Mouse (Mus musculus): ENCODE measurements around the gene Mlc1. TPM values are rescaled to one million over a fixed set of nuclear protein-coding genes. Genes with fewer than 3 reads are reported as not detected.

The Mlc1 gene
- polyA plus RNA-seq, 1 experiment from 2014 or later: 20.9 TPM

GRCm38 (mm10) chr15:88934141-88934540, 44.7 kb downstream of the Mlc1 start:
- WGBS: 61% methylated on average over 7 of the region's 7 CpGs
- Histone ChIP-seq H3K27ac (no peak overlapping the region), H3K4me1 (no peaks in the 10 kb centered on the region), H3K36me3 (ENCODE audit: poor library complexity, severe bottlenecking) (no peaks in the 10 kb centered on the region), H3K4me3 (no peak overlapping the region), H3K4me2 (no peak overlapping the region), H3K9me3 (replicated peaks) (no peaks in the 10 kb centered on the region), H3K27me3 (no peaks in the 10 kb centered on the region), H3K9ac (no peak overlapping the region)
- no peak for ATAC-seq

- Histone ChIP-seq H3K27me3 (no peaks in the 10 kb centered on the region), H3K36me3 (ENCODE audit: poor library complexity, severe bottlenecking) (no peaks in the 10 kb centered on the region), H3K27ac (no peak overlapping the region), H3K4me2 (no peak overlapping the region), H3K9ac (no peak overlapping the region), H3K4me3 (no peak overlapping the region), H3K4me1 (no peaks in the 10 kb centered on the region), H3K9me3 (replicated peaks) (no peaks in the 10 kb centered on the region)
- ATAC-seq: no peak
- WGBS: 87% methylated on average over 10 of the region's 10 CpGs
Measured at GRCm38 (mm10) chr15:88932667-88933066, 46.1 kb downstream of the Mlc1 start.

GRCm38 (mm10) chr15:88921992-88922310, 56.9 kb downstream of the Mlc1 start:
- no peak overlapping the region for H3K27ac ChIP-seq
- H3K9ac ChIP-seq: no peak overlapping the region
- WGBS: 76% methylated on average over 6 of the region's 6 CpGs
- no peak overlapping the region for H3K4me3 ChIP-seq
- no peaks in the 10 kb centered on the region for H3K27me3 ChIP-seq
- ATAC-seq: no peak
- no peaks in the 10 kb centered on the region for H3K9me3 ChIP-seq (replicated peaks)
- no peaks in the 10 kb centered on the region for H3K36me3 ChIP-seq (ENCODE audit: poor library complexity, severe bottlenecking)
- H3K4me1 ChIP-seq: no peaks in the 10 kb centered on the region
- no peak overlapping the region for H3K4me2 ChIP-seq

- ATAC-seq: peak; percentile 83
- H3K4me2 ChIP-seq: no peak overlapping the region
- WGBS: 26% methylated on average over 12 of the region's 12 CpGs
Measured at GRCm38 (mm10) chr15:88921131-88921991, 57.4 kb downstream of the Mlc1 start.

GRCm38 (mm10) chr15:88920065-88920464, 58.7 kb downstream of the Mlc1 start:
- no peaks in the 10 kb centered on the region for H3K36me3 ChIP-seq (ENCODE audit: poor library complexity, severe bottlenecking)
- H3K4me3 ChIP-seq: no peak overlapping the region
- no peak overlapping the region for H3K9ac ChIP-seq
- no peaks in the 10 kb centered on the region for H3K27me3 ChIP-seq
- H3K27ac ChIP-seq: no peak overlapping the region
- H3K9me3 ChIP-seq (replicated peaks): no peaks in the 10 kb centered on the region
- H3K4me1 ChIP-seq: no peaks in the 10 kb centered on the region; the same call in 1 of the 2 replicates
- ATAC-seq: no peak
- 93% methylated on average over 1 of the region's 1 CpGs for WGBS
- H3K4me2 ChIP-seq: no peak overlapping the region

More at GRCm38 (mm10) chr15:88921131-88921991, 57.4 kb downstream of the Mlc1 start:
- Histone ChIP-seq H3K4me1 (no peaks in the 10 kb centered on the region), H3K27ac (no peak overlapping the region), H3K36me3 (ENCODE audit: poor library complexity, severe bottlenecking) (no peaks in the 10 kb centered on the region), H3K27me3 (no peaks in the 10 kb centered on the region), H3K9ac (0 out of 2 replicates have a peak overlapping the region, but pooled peaks have one; percentile 6), H3K4me3 (no peak overlapping the region), H3K9me3 (replicated peaks) (no peaks in the 10 kb centered on the region)

GRCm38 (mm10) chr15:88919328-88919727, 59.5 kb downstream of the Mlc1 start:
- Histone ChIP-seq H3K9me3 (replicated peaks) (no peaks in the 10 kb centered on the region), H3K36me3 (ENCODE audit: poor library complexity, severe bottlenecking) (no peaks in the 10 kb centered on the region), H3K4me3 (no peak overlapping the region), H3K9ac (no peak overlapping the region), H3K4me2 (no peak overlapping the region), H3K4me1 (no peaks in the 10 kb centered on the region; the same call in 1 of the 2 replicates), H3K27me3 (no peaks in the 10 kb centered on the region), H3K27ac (no peak overlapping the region)
- ATAC-seq: no peak
- WGBS: 88% methylated on average over 12 of the region's 12 CpGs

GRCm38 (mm10) chr15:88917126-88917525, 61.7 kb downstream of the Mlc1 start:
- Histone ChIP-seq H3K9me3 (replicated peaks) (no peaks in the 10 kb centered on the region), H3K9ac (no peak overlapping the region), H3K4me3 (no peak overlapping the region), H3K27ac (no peak overlapping the region), H3K36me3 (ENCODE audit: poor library complexity, severe bottlenecking) (no peaks in the 10 kb centered on the region), H3K4me1 (no peaks in the 10 kb centered on the region; the same call in 1 of the 2 replicates), H3K4me2 (no peak overlapping the region), H3K27me3 (no peaks in the 10 kb centered on the region)
- ATAC-seq: no peak
- 94% methylated on average over 8 of the region's 8 CpGs for WGBS

GRCm38 (mm10) chr15:88916366-88916765, 62.4 kb downstream of the Mlc1 start:
- 47% methylated on average over 3 of the region's 3 CpGs for WGBS
- no peak overlapping the region for H3K4me3 ChIP-seq
- H3K4me1 ChIP-seq: no peaks in the 10 kb centered on the region; the same call in 1 of the 2 replicates
- H3K4me2 ChIP-seq: no peak overlapping the region
- no peak overlapping the region for H3K27ac ChIP-seq
- H3K9me3 ChIP-seq (replicated peaks): no peaks in the 10 kb centered on the region
- ATAC-seq: no peak
- H3K36me3 ChIP-seq (ENCODE audit: poor library complexity, severe bottlenecking): no peaks in the 10 kb centered on the region
- no peak overlapping the region for H3K9ac ChIP-seq
- H3K27me3 ChIP-seq: no peaks in the 10 kb centered on the region

GRCm38 (mm10) chr15:88915046-88915445, 63.8 kb downstream of the Mlc1 start:
- no peaks in the 10 kb centered on the region for H3K36me3 ChIP-seq (ENCODE audit: poor library complexity, severe bottlenecking)
- H3K9me3 ChIP-seq (replicated peaks): no peaks in the 10 kb centered on the region
- H3K27me3 ChIP-seq: no peaks in the 10 kb centered on the region
- H3K4me3 ChIP-seq: no peak overlapping the region
- no peak for ATAC-seq
- no peak overlapping the region for H3K9ac ChIP-seq
- no peaks in the 10 kb centered on the region; the same call in 1 of the 2 replicates for H3K4me1 ChIP-seq
- no peak overlapping the region for H3K4me2 ChIP-seq
- 95% methylated on average over 7 of the region's 7 CpGs for WGBS
- H3K27ac ChIP-seq: no peak overlapping the region

GRCm38 (mm10) chr15:88906347-88906746, 72.5 kb downstream of the Mlc1 start:
- no peaks in the 10 kb centered on the region for H3K27me3 ChIP-seq
- 75% methylated on average over 4 of the region's 4 CpGs for WGBS
- H3K4me2 ChIP-seq: no peak overlapping the region
- no peak overlapping the region for H3K27ac ChIP-seq
- H3K36me3 ChIP-seq (ENCODE audit: poor library complexity, severe bottlenecking): no peaks in the 10 kb centered on the region
- H3K9ac ChIP-seq: no peak overlapping the region
- no peaks in the 10 kb centered on the region for H3K4me1 ChIP-seq
- no peak for ATAC-seq
- H3K4me3 ChIP-seq: no peak overlapping the region
- H3K9me3 ChIP-seq (replicated peaks): no peaks in the 10 kb centered on the region
